9 mouse cellular contexts compared by ENCODE assay signal in genomic region chr1:59376021-59376548, GRCm38 (mm10).
DNase-seq lines count a peak whose midpoint lies in the region; ATAC-seq and TF ChIP-seq lines count a peak whose summit lies in the region.
"Had no signal": no experiment of that assay in that cellular context is flagged by ENCODE, and none has a peak within 500 bp of the region (broad histone marks: within the 10 kb centered on the region; RNA-seq: fewer than 3 reads in every experiment).

No protein-coding gene starts in this region.

- H3K9me3 ChIP-seq in ES-E14 (ENCODE audit: control insufficient read depth, insufficient read depth, low read depth, low read length), result no peaks in the 10 kb centered on the region
- no peaks in the 10 kb centered on the region for H3K9me3 ChIP-seq in forebrain, embryonic 16.5 days (ENCODE audit: control insufficient read depth, low read length)
- H3K9me3 ChIP-seq in midbrain, embryonic 10.5 days (replicated peaks), result no peaks in the 10 kb centered on the region

- H3K4me3 ChIP-seq in ES-E14 (ENCODE audit: insufficient read depth in 1 of 2, low read depth in 1 of 2, low read length in 2 of 2, poor library complexity in 1 of 2, severe bottlenecking in 1 of 2), result peak overlapping the region in 1 of 2 experiments; percentile 13
- no peak overlapping the region for H3K4me3 ChIP-seq in forebrain, embryonic 16.5 days (replicated peaks; ENCODE audit: low read length)
- H3K4me3 ChIP-seq in midbrain, embryonic 10.5 days, result peak overlapping the region; percentile 11; the same call in 1 of the 2 replicates
- H3K4me3 ChIP-seq: megakaryocyte, embryonic 14.5 days had no signal

- H3K27me3 ChIP-seq in forebrain, embryonic 16.5 days (replicated peaks; ENCODE audit: control insufficient read depth, insufficient read depth, low read length), result no peaks in the 10 kb centered on the region
- peaks cover 8% of the 10 kb centered on the region; the same call in 1 of the 2 replicates for H3K27me3 ChIP-seq in midbrain, embryonic 10.5 days (ENCODE audit: low read depth, poor library complexity, severe bottlenecking)

- in situ Hi-C loops in ES-E14 (cut with MboI; ENCODE audit: low sequenced_read_pairs in 2 of 2, unreplicated experiment in 2 of 2), result no loop called here

- peaks cover 8 to 10% of the 10 kb centered on the region in 2 experiments for H3K4me1 ChIP-seq in ES-E14 (ENCODE audit: control insufficient read depth in 2 of 2, insufficient read depth in 2 of 2, low read length in 2 of 2, poor library complexity in 1 of 2)
- H3K4me1 ChIP-seq in forebrain, embryonic 16.5 days (replicated peaks; ENCODE audit: control insufficient read depth, insufficient read depth, low read length), result peaks cover 4% of the 10 kb centered on the region
- H3K4me1 ChIP-seq in midbrain, embryonic 10.5 days, result peaks cover 11% of the 10 kb centered on the region

- no peaks in the 10 kb centered on the region for H3K36me3 ChIP-seq in ES-E14 (ENCODE audit: control insufficient read depth, insufficient read depth, low read length, poor library complexity, severe bottlenecking)
- H3K36me3 ChIP-seq in forebrain, embryonic 16.5 days (ENCODE audit: control insufficient read depth, insufficient read depth), result no peaks in the 10 kb centered on the region
- H3K36me3 ChIP-seq in midbrain, embryonic 10.5 days, result no peaks in the 10 kb centered on the region

- DNase-seq in A20 (ENCODE audit: low read depth, low spot score) (peak; percentile 58), ES-E14 (ENCODE audit: low read depth, low spot score) (peak; percentile 72)
- peak; percentile 58 for DNase-seq in midbrain, embryonic 10.5 days (ENCODE audit: low spot score)
- DNase-seq in ovary, adult 18-20 months (ENCODE audit: low spot score), result no peak
- DNase-seq in urinary bladder, postnatal 36 days (ENCODE audit: low spot score in 2 of 2), result no peak
- no peak for DNase-seq in thymus, postnatal 0 days (ENCODE audit: low spot score)
- no peak for DNase-seq in thymus, postnatal 14 days

- 5% methylated on average over 13 of the region's 13 CpGs for WGBS in forebrain, embryonic 16.5 days
- WGBS in midbrain, embryonic 10.5 days, result 4% methylated on average over 13 of the region's 13 CpGs

- no peak overlapping the region for H3K4me2 ChIP-seq in forebrain, embryonic 16.5 days (ENCODE audit: low read length)

- peak; percentile 36; the same call in 1 of the 2 replicates for ATAC-seq in forebrain, embryonic 16.5 days

- peak overlapping the region; percentile 58 for H3K9ac ChIP-seq in ES-E14 (ENCODE audit: insufficient read depth, low read depth, low read length, poor library complexity, severe bottlenecking)
- H3K9ac ChIP-seq in forebrain, embryonic 16.5 days (replicated peaks; ENCODE audit: low read depth, low read length), result no peak overlapping the region

- H3K27ac ChIP-seq in ES-E14 (ENCODE audit: insufficient read depth, low read depth, low read length, poor library complexity, severe bottlenecking), result peak overlapping the region; percentile 98
- H3K27ac ChIP-seq in forebrain, embryonic 16.5 days (ENCODE audit: low read length), result no peak overlapping the region
- peak overlapping the region; percentile 72 for H3K27ac ChIP-seq in midbrain, embryonic 10.5 days (replicated peaks)

TF ChIP-seq in ES-E14, 5 proteins besides CTCF, POLR2A, EP300 and RAD21:
- TF ChIP-seq ZC3H11A (IDR thresholded peaks at IDR 0.05; ENCODE audit: borderline replicate concordance, low read depth, low read length) (no peak), MAFK (IDR thresholded peaks at IDR 0.05; ENCODE audit: insufficient read depth, low read depth, low read length) (no peak), CHD2 (IDR thresholded peaks at IDR 0.05; ENCODE audit: low read depth, low read length) (no peak), HCFC1 (IDR thresholded peaks at IDR 0.05; ENCODE audit: borderline replicate concordance, insufficient read depth, low read length) (no peak), ZNF384 (IDR thresholded peaks at IDR 0.05; ENCODE audit: low read depth, low read length) (no peak)

Comparison
In these comparisons a context has a peak if more than half of its experiments do, and no peak if none do; other contexts are left out.
1. DNase-seq: peak in A20 (single experiment), ES-E14 (single experiment) and midbrain, embryonic 10.5 days (single experiment); none in ovary, adult 18-20 months (single experiment), urinary bladder, postnatal 36 days (0 of 2), thymus, postnatal 0 days (single experiment) and thymus, postnatal 14 days (single experiment).